Mouse (Mus musculus) E14TG2a.4 (cell line): Measurements from ENCODE around the gene Rorc.

Experiments used
- CTCF ChIP-seq: conservative IDR thresholded peaks from 2 replicates; pipeline ENCODE4 v1.5.1; 2014; ENCODE audit warnings: low read length
- NANOG ChIP-seq: IDR thresholded peaks from 2 replicates; pipeline ENCODE4 v1.6.1; 2014; ENCODE audit warnings: borderline replicate concordance, low read length, mixed read lengths

DNA sequence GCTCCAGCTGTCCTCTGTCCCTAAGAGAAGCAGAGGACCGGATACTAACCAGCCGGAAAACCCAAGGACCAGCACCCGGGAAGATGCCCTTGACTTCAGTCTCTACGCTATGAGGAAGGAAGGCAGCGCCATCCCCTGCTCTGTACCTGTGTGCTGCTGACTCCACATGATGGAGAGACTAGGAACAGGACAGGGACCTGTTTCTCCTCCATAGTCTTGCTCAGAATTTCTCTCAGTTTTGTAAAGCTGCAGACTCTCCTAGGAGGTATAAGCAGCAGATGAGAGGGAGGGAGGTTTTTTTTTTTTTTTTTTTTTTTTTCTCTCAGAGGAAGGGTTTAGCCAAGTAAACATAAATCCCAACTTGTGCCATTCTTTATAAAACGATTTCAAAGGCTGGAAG, 25.6 kb downstream of the Rorc start, which contains the start of gene Lingo4:
- no peak for TF ChIP-seq CTCF
- TF ChIP-seq NANOG: no peak
